Mouse (Mus musculus): Measurements from ENCODE around the gene Zswim7.

The Zswim7 gene

GRCm38 (mm10) chr11:62251047-62251446 lies 30.1 kb downstream of the Zswim7 start:
- DNase-seq: peak; percentile 74

DNA sequence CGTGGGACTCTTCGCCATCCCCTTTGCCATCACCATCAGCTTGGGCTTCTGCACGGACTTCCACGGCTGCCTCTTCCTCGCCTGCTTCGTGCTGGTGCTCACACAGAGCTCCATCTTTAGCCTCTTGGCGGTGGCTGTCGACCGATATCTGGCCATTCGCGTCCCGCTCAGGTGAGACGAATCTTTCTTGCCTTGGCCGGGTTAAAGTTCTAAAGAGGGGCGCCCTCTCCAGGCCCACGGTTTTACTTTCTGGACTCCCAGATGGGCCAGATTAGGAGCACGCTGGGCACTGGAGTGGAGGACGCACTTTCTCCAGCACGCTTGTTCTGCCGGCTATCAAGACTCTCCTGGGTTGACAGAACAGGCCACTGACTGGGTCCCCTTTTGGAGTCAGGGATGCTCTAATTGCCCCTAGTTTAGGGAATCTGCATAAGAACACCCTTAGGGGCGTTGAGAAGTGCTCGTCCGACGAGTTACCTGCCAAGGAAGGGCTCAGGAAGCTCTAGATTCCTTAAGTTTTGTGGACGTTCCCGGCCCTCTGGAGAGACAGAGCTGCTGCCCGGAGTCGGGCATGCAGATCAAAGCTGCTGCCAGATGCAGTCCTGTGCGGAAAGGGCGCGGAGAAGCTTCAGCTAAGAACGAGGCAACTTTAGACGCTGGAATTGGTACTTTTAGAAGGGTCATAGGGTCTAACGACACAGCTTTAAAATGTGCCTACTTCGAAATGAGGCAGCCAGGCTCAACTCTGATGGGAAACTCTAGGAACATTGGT lies 31.7 kb downstream of the Zswim7 start:
- peak; percentile 61 for DNase-seq

- peak; percentile 96 for DNase-seq
These were observed 32.6 kb downstream of the Zswim7 start, which contains the start of gene Adora2b for GRCm38 (mm10) chr11:62248401-62249244. Gene Adora2b, plus strand, starts transcription at chr11:62248984.

- DNase-seq: no peak
These were observed 33.3 kb downstream of the Zswim7 start for GRCm38 (mm10) chr11:62247759-62248400.

DNA sequence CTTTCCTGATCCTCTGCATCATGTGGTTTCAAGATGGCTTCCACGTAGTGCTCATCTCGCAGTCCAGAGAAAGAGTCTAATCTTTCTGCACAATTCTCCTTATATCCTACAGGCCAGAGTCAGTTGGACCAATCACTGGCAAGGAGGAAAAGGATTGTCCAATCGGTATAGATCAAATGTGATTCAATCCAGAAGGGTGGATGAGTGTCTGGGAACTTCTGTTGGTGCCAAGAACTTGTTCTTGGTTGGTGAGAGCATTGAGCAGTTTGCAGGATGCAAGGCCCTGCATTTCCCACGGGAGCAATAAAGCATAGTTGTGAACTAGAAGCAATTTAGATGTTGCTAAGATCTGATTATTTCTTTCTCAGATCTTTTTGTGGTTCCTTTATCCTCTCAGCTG lies 36.7 kb downstream of the Zswim7 start:
- DNase-seq: no peak

- DNase-seq: no peak
These were observed 37.3 kb downstream of the Zswim7 start for GRCm38 (mm10) chr11:62243871-62244270.

GRCm38 (mm10) chr11:62240631-62241261 lies 40.4 kb downstream of the Zswim7 start:
- DNase-seq: no peak

GRCm38 (mm10) chr11:62224797-62225196 lies 56.4 kb downstream of the Zswim7 start:
- DNase-seq: no peak

- no peak for DNase-seq
These were observed 57.2 kb downstream of the Zswim7 start for GRCm38 (mm10) chr11:62223962-62224361.

- DNase-seq: no peak
These were observed 57.8 kb downstream of the Zswim7 start for GRCm38 (mm10) chr11:62223416-62223815.

- no peak for DNase-seq
These were observed 60.2 kb downstream of the Zswim7 start for GRCm38 (mm10) chr11:62220756-62221510.

GRCm38 (mm10) chr11:62217751-62218150 lies 63.4 kb downstream of the Zswim7 start:
- DNase-seq: no peak

Measured in embryo, embryonic 11 days (tissue).